Mouse (Mus musculus): ENCODE results near the gene Gm17334. TPM values are rescaled to one million over a fixed set of nuclear protein-coding genes. Genes with fewer than 3 reads are reported as not detected.

Gene Gm17334
- total RNA-seq (2022), result 1 to 10 TPM; 1.1 to 2.4 (median 1.9) TPM

DNA sequence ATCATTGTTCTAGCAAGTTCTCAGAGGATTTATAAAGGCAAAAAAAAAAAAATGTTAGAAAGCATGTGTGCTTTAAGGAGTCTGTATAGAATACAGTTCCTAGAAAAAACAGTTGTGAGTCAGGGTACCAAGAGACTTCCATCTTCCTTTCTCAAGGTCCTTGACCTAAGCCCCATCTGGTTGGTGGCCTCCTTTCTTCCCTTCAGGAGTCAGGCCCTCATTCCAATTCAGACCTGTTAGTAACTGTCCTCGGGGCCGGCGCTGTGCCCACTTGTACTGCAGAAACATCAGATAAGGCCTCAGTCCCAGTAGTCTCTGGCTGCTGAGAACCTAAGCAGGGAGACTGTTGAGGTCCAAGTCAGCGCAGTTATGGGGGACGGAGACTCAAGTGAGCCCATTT is at the start of gene Gm17334:
TSS of gene Gm17334 (minus strand) at position 101 of the 400 bp plus-strand sequence.
- DNase-seq (ENCODE audit: low spot score in 2 of 2), result no peak

DNA sequence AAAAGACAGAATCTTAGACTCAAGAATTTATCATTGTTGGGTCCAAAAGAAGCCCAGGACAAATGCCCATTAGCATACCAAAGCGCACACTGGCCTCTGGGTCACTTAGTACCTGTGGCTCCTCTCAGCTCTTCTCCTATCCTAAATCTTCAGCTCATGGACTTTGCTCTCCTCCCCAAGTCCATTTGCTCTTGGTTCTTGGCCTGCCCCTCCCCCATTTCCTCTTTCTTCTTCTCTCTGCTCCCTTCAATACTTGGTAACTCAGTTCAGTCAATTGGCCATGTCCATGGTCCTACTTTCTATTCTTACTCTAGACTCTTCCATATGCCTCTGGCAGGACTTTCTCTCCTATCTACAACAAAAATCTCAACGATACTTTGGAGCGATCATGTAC is 49.0 kb upstream of the Gm17334 start:
- DNase-seq (ENCODE audit: low spot score in 2 of 2), result no peak

DNA sequence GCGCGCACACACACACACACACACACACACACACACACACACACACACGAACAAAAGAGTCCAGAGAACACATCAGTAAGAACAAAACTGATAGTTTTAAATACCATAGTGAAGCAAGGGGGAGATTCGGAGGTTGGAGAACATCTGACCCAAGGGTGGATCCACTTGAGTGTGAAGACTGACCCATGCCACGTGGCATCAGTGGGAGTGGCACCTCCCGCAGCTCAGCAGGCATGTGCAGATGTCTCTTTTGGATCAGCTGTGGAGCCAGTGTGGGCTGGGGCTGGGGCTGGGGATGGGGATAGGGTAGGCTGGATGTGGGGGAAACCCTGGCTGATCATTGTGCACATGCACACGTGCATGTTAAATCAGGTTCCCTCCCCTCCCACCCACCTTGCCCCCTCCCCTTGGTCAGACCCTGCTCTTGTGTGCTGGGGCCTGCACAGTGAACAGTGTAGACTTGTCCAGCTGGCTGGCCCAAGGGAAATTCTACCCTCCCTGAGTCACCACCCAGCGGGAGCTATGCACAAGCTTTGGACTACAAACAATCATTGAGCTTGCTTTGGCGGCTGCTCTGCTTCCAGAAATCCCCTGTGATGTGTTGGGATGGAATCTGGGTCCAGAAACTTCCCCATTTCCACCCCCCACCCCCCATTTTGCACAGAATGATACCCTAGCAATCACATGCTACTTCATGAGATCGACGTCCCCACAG is 48.4 kb upstream of the Gm17334 start:
- no peak for DNase-seq (ENCODE audit: low spot score in 2 of 2)

DNA sequence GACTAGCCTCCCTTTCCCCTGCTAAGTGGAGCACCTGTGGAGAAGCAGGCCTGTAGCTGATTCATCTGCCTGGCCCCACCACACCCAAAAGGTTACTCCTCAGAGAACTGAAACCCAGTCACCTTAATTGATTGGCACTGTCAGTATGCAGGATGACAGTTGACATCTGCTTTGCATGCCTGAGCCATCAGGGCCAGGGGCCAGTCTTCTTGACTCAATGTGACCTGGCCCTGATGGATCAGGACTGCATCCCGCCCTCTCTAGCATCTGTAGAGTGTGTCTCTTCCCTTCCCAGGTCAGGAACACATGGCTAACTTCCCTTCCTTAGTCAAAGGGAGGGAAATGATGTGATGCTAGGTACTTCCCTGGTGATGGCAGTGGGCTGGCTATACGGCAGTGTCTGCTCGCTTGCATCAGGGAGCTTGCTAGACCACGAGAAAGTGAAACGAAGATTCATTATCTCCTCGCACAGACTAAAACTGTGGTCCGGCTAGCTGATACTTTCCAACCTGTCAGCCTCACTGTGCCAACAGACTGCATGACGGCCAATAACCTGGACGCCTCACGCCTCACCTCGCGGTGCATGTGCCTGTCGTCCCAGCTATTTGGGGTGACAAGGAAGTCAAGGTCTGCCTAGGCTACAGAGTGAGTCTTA is 47.7 kb upstream of the Gm17334 start:
- no peak for DNase-seq (ENCODE audit: low spot score in 2 of 2)

DNA sequence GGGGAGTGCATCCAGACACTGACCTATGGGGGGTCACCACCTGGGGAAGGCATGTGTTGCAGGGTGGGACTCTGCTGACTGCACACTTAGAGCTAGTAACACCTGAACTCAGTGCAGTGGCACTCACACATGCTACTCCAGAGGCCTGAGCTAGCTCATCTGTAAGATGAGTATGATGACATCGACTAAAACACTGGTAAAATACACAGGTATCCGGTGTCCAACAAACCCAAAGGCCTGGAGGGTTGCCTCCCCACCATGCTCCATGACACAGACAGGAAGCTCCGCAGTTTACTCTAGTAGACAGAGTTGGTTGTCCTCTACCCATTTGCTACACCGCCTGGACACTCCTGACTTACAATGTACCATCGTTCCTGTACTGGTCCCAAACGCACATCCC is 46.5 kb upstream of the Gm17334 start:
- DNase-seq (ENCODE audit: low spot score in 2 of 2), result no peak

DNA sequence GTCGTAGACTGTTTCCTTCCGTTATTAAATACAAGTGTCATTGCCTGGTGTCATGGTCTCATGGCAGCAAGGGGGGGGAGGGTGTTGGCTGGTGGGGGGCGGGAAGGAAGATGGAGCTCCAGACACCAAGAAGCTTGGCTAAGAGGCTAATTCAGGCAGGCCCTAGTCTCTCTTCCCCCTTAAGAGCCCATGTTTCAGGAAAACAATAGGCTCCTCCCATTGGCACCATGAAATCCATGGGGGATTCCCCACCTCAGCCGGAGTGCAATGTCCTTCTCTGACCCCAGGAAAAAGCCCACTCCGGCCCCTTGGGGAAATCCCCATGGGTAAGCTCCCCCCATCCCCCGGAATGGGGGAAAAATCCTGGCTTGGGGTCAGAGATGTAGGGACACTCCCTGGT is 45.8 kb upstream of the Gm17334 start:
- no peak for DNase-seq (ENCODE audit: low spot score in 2 of 2)

DNA sequence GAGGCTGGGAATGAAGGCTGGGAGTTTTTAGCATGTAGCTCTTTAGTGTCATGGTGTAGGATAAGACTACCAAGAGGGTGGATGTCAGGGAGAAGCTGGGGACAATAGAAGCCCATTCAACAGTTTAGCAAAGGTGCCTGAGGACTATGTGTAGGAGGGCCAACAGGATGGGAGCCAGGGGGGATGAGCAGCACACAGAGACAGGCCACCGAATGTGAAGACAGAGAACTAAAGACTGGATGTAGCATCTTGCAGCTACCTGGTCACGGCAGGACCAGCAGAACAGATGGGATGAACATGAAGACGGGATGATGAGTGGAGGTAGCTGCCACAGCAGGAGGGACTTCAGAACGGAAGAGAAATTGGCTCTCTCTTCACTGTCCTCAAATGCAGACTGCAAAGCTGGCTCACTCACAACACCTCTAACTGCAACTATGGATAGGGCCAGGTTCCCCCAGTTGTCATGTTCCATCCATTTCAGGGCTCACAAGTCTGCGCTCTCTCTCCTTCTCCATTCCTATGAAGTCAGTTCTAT is 43.9 kb upstream of the Gm17334 start:
- no peak for DNase-seq (ENCODE audit: low spot score in 2 of 2)

DNA sequence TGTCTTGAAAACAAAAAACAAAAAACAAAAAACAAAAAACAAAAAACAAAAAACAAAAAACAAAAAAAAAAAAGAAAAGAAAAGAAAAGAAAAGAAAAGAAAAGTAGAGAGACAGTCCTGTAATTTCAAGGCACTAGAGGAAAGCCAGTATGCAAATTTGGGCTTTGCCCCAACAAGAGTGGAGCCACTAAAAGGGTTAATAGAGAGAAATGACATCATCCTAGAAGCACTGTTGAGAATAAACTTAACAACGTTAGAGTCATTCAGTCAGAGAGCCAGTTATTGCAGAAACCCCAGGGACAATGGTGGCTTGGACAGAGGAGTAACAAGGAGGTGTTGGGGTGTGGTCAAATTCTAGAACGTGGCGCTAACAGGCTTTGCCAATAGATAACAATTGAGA is 41.8 kb upstream of the Gm17334 start:
- DNase-seq (ENCODE audit: low spot score in 2 of 2), result no peak

DNA sequence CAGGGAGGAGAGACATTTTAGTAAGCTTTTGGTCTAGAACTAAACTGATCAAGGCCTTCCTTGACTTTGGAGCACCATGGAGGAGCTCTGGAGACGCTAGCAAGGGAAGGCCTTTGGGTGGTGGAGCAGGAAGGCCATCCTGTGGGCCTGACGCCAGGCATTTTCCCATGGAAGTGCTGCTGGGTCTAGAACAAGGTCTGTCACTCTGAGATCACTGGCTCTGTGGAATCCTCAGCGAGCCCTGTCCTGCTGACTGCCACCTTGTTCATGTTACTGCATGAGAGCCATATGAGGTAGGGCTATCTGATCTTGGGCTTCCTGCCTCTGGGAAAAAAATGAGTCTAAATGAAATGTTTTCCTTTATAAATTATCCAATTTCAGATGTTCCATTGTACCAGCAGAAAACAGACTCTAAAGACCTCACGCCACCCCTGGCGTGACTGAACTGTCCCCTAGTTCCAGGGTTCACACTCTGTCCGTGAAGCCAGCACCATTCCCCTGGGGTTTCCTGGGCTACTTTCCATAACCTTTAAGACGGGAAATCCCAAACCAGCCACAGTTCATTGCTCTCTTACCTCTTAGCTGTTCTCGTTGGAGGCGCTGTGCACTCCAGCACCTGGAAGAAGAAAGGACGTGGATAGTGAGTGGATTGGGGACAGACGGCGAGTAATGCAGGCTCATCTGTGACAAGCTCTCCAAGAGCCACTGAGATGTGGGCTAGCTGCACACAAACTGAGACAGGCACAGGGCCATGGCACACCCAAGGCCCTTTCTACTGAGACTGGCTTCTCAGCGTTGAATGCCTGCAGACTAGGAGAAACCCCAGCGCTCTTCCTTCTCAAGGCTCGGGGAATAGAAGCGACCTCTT is 40.2 kb upstream of the Gm17334 start:
- DNase-seq (ENCODE audit: low spot score in 2 of 2), result no peak

DNA sequence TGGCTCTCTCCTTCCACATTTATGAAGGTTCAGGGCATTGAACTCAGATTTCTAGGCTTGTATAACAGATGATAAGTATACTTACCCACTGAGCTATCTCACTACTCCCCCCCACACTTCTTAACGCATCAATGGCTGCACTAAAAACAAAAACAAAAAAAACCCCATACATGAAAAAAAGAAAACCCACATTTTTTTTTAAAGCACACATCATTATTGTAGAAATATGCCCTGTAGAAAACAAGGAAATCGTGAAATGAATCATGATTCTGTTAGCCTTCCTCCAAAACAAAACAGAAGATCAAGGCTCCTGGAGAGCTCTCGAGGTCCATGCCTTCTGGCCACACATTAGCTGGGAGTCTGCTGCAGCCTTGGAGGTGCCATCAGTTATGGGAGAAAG is 38.3 kb upstream of the Gm17334 start:
- DNase-seq (ENCODE audit: low spot score in 2 of 2), result no peak

DNA sequence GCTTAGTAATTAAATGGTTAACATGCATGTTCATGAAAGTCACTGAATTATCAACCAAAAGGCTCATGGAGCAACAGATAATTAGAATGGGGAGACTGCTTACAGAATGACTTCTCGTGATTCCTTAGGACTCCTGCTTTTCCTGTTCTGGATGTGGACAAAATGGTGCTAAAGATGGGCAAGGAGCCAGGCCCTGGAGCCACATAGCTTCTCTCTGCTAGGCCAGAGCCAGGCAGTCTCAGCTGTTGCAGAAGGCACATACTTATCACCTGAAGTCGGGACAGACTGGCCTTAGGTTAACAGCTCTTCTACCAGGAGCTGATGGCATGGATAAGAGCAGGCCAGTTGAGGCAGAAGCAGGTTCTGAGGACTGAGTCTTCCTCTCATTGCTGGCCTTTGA is 37.8 kb upstream of the Gm17334 start:
- DNase-seq (ENCODE audit: low spot score in 2 of 2), result no peak

DNA sequence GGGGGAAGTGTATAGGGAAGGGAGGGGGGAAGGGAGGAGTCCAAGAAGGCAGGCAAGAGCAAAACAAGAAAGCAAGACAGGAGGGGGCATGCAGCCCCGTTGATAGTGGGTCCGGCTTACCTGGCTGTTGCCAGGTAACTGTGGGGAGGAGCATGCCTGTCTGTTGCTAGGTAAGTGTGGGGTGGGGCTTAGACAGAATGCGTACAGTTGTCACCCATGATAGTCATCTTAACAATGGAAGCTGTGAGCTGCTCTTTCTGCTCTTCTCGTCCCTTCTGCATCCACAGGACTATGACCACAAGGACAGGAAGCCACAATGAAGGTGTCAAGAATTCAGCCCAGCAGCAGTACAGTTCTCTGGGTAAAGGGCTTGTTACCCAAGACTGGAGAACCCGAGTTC is 37.2 kb upstream of the Gm17334 start:
- DNase-seq (ENCODE audit: low spot score in 2 of 2), result no peak

DNA sequence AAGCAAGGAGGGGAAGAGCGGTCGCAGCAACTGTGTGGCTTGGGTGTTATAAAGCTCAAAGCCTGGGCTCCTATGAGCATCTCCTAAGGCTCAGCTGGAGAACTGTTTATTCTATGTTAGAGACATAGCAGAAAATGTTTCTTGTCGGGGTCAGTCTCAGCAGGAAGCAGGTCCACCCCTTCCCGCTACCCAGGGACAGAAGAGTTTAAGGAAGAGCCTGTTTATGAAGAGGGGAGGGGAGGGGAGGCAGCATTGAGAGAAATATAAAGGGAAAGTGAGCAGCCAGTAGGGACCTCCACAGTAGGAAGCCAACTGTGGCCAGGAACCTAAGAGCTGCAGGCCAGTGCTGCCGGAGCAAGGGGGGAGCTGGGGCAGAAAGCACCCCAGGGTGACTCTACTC is 36.4 kb upstream of the Gm17334 start:
- no peak for DNase-seq (ENCODE audit: low spot score in 2 of 2)

DNA sequence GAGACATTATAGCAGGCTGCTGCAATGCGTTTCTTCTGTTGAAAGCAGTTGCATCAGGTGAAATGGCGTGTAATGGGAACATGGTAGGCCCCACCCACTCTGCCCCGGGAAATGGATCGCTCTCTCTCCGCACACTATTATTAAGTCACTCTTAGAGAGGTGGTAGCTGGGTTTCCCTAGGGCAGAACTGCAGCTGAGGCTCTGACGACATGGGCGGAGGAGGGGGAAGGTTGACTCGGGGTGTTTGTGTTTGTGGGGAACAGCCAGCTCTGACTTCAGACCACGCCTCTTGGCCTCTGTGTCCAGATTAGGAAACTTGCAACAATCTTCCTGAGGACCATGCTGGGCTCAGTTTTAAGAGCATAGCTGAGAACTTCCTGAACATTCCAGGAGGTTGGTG is 32.8 kb upstream of the Gm17334 start:
- no peak for DNase-seq (ENCODE audit: low spot score in 2 of 2)

DNA sequence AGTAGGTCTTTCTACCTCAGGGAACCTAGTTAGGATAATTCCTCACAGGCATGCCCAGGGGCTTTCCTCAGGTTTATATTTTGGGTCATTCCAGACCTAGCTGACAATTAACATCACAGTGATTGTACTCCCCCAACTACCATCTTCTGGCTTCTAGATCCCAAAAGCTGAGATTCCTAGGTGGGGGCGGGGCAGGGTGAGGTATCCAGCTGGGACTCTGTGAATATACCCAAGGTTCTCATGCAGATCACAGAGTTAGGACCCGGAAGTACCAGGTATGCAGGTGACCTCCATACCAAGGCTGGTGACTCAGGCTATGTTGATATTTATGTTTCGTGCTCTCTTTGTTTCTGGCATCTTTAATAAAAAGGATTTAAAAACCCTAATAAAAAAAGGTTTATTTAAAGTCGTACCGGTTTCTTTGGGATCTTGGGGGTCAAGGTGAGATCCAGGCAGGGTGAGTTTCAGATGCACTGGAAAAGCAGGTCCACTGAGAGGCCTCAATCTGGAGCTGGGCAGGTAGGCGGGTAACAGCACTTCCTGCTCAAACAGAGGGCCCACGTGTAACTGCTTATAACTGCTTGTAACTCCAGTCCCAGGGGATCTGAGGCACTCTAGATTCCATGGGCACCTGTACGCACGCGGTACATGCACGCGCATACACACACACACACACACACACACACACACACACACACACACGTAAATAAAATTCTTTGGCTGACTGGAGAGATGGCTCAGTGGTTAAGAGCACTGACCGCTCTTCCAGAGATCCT is 31.8 kb upstream of the Gm17334 start:
- DNase-seq (ENCODE audit: low spot score in 2 of 2), result no peak

DNA sequence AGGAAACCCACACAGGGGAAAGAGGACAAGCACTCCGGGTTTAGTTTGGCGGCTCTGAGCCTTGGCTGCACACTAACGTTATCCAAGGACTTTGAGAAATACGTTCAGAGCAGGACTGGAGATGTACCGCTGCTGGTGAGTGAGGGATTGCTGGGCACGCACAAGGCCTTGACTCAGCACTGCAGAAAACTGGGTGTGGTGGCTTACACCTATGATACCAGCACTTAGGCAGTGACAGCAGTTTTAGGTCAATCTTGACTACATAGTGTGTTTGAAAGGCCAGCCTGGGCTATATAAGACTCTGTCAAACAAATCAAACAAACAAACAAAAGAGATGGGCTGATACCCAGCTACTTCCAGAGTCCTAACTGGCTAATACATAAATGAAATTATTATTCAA is 30.5 kb upstream of the Gm17334 start:
- no peak for DNase-seq (ENCODE audit: low spot score in 2 of 2)

DNA sequence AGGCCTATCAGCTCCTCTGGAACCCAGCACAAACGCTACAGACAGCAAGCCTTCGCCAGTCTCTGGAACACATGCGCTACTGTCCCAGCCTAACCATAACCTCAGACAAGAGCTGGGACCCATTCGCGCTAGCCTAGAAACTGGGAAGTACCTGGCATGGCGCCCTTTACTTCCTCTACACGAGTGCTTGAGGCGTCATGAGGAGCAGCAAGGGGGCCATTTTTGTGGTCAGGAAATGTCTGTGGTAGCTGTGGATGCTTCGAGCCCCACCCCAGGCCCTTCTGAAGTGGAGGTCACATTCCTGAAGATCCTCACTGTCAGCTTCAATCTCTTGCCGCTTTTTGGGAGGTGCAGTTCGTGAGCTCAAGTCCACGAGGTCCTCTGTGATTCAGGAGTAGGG is 30.1 kb upstream of the Gm17334 start:
- no peak for DNase-seq (ENCODE audit: low spot score in 2 of 2)

DNA sequence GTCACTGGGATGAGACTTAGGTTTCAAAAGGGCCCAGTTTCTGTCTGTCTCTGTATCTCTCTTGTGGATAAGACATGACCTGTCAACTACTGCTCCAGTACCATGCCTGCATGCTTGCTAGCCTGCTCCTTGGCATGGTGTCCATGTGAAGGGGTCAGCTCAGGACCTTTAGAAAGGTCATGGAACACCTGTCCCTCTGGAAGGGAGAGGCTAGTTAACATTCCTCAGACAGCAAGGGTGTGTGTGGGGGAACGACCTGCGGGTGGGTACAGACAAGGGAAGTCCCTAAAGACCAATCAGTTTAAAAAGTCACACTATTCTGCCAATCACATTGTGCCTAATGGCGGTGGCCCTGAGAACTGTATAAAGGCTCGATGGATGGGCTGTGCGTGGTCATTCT is 28.0 kb upstream of the Gm17334 start:
- no peak for DNase-seq (ENCODE audit: low spot score in 2 of 2)

DNA sequence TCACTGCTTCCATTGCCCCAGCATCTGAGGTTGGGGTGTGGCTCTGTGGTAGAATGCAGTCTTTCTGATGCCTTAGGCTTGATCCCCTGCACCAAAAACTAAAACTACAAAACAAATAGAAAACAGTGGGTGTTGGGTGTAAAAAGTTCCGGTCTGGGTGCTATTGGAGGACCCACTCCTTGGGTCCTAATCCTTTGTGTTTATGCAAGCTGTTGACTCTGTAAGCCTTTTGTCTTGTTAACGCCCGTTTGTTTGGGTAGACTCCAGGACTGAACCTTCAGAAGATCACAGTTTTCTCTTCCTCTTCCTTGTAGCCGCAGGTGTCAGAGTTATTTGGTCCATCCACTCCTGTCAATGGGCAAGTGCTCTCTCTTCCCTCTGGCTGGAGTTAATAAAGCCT is 27.0 kb upstream of the Gm17334 start:
- DNase-seq (ENCODE audit: low spot score in 2 of 2), result no peak

DNA sequence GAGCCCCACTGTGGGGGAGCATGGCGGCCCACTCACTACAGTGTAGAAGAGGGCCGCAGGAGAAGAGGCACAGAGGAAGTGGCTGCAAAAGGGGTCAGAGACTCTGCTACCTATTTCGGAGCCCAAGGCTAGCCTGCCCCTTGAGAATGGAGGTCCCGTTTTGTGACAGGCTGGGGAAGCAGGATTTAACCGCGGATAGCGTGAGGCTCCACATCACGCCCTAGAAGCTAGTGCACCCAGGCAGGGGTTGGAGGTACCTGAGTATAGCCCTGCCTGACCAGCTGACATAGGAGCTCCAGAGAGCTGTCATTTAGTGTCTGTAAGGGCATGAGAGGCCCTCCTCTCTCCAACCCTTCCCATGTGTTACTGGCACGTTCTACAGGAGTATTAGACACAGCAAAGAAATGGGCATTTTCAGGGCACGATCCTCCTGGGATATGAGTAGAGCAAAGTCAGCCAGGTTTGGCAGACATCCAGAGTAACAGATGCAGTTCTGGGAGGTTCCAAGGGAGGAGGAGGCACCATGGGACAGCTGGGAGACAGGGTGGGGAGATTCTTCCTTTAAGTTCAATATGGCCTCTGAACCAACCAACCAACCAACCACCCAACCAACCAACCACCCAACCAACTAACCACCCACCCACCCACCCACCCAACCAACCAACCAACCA is 25.2 kb upstream of the Gm17334 start:
- DNase-seq (ENCODE audit: low spot score in 2 of 2), result no peak

DNA sequence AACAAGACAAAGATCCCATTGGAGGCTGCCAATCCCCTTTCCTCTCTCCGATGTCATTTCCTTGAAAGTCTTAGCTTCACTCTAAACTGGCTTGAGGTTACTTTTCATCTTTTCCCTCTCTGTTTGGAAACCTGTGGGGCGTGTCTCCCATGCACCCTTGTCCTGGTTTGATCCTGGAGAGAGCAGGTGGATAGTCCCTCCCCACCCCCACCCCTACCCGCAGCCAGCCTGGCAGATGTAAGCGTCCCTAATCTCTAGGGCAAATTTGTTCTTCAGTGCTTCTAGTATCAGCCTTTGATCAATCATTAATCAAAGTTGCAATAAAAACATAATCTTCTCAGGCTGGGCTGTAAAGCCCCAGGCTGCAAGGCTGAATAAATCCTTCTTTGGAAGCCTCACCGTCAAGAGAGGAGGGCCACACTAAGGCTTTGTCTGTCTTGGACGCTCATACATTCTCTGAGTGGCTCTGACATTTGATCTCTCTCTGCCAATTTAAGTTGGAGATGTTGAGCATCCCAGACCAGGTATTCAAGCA is 24.5 kb upstream of the Gm17334 start:
- DNase-seq (ENCODE audit: low spot score in 2 of 2), result no peak

Data from layer of hippocampus, adult 8-10 months (tissue).